Mouse (Mus musculus): ENCODE results near the gene Coq2. TPM values are rescaled to one million over a fixed set of nuclear protein-coding genes. Genes with fewer than 3 reads are reported as not detected.

Coq2 gene
- polyA plus RNA-seq, 1 experiment from 2014 or later = 49.6 TPM

GRCm38 (mm10) chr5:100651486-100651885 is 23.5 kb downstream of the Coq2 start:
- no peak for DNase-seq (ENCODE audit: low spot score)
- no peaks in the 10 kb centered on the region for H3K27me3 ChIP-seq (ENCODE audit: insufficient read depth, poor library complexity, severe bottlenecking)
- peaks cover 34% of the 10 kb centered on the region for H3K36me3 ChIP-seq
- peaks cover 6% of the 10 kb centered on the region; the same call in 1 of the 2 replicates for H3K4me1 ChIP-seq (replicated peaks)
- no peak overlapping the region for H3K4me3 ChIP-seq
- H3K27ac ChIP-seq = no peak overlapping the region
- no peaks in the 10 kb centered on the region for H3K9me3 ChIP-seq
- 85% methylated on average over 10 of the region's 10 CpGs for WGBS

- no peak for DNase-seq (ENCODE audit: low spot score)
- Histone ChIP-seq H3K27ac (no peak overlapping the region), H3K4me3 (no peak overlapping the region), H3K36me3 (peaks cover 28% of the 10 kb centered on the region), H3K9me3 (no peaks in the 10 kb centered on the region), H3K4me1 (replicated peaks) (peaks cover 6% of the 10 kb centered on the region; the same call in 1 of the 2 replicates), H3K27me3 (ENCODE audit: insufficient read depth, poor library complexity, severe bottlenecking) (no peaks in the 10 kb centered on the region)
- WGBS = 89% methylated on average over 7 of the region's 7 CpGs
Measured at GRCm38 (mm10) chr5:100650969-100651368, 24.0 kb downstream of the Coq2 start.

- peaks cover 6% of the 10 kb centered on the region; the same call in 1 of the 2 replicates for H3K4me1 ChIP-seq (replicated peaks)
- no peaks in the 10 kb centered on the region for H3K27me3 ChIP-seq (ENCODE audit: insufficient read depth, poor library complexity, severe bottlenecking)
- 52% methylated on average over 6 of the region's 6 CpGs for WGBS
- no peak overlapping the region for H3K4me3 ChIP-seq
- no peak for DNase-seq (ENCODE audit: low spot score)
- H3K36me3 ChIP-seq = peaks cover 4% of the 10 kb centered on the region; the same call in 1 of the 2 replicates
- no peak overlapping the region for H3K27ac ChIP-seq
- no peaks in the 10 kb centered on the region for H3K9me3 ChIP-seq
Measured at GRCm38 (mm10) chr5:100648546-100648945, 26.4 kb downstream of the Coq2 start.

GRCm38 (mm10) chr5:100648046-100648445 is 26.9 kb downstream of the Coq2 start:
- no peak for DNase-seq (ENCODE audit: low spot score)
- H3K27ac ChIP-seq = no peak overlapping the region

GRCm38 (mm10) chr5:100646558-100646957 is 28.4 kb downstream of the Coq2 start:
- H3K4me1 ChIP-seq (replicated peaks) = peaks cover 6% of the 10 kb centered on the region; the same call in 1 of the 2 replicates
- no peak overlapping the region for H3K4me3 ChIP-seq
- 87% methylated on average over 4 of the region's 4 CpGs for WGBS
- no peak for DNase-seq (ENCODE audit: low spot score)
- no peaks in the 10 kb centered on the region for H3K27me3 ChIP-seq (ENCODE audit: insufficient read depth, poor library complexity, severe bottlenecking)
- no peaks in the 10 kb centered on the region for H3K9me3 ChIP-seq
- H3K36me3 ChIP-seq = no peaks in the 10 kb centered on the region
- H3K27ac ChIP-seq = no peak overlapping the region

More at GRCm38 (mm10) chr5:100648046-100648445, 26.9 kb downstream of the Coq2 start:
- no peak overlapping the region for H3K4me3 ChIP-seq
- H3K9me3 ChIP-seq = no peaks in the 10 kb centered on the region
- no peaks in the 10 kb centered on the region for H3K27me3 ChIP-seq (ENCODE audit: insufficient read depth, poor library complexity, severe bottlenecking)
- H3K4me1 ChIP-seq (replicated peaks) = peaks cover 6% of the 10 kb centered on the region; the same call in 1 of the 2 replicates
- 71% methylated on average over 10 of the region's 10 CpGs for WGBS
- H3K36me3 ChIP-seq = no peaks in the 10 kb centered on the region

GRCm38 (mm10) chr5:100643991-100644535 is 30.9 kb downstream of the Coq2 start:
- Histone ChIP-seq H3K9me3 (no peaks in the 10 kb centered on the region), H3K4me3 (no peak overlapping the region), H3K27ac (no peak overlapping the region), H3K4me1 (replicated peaks) (peaks cover 6% of the 10 kb centered on the region; the same call in 1 of the 2 replicates), H3K36me3 (no peaks in the 10 kb centered on the region), H3K27me3 (ENCODE audit: insufficient read depth, poor library complexity, severe bottlenecking) (no peaks in the 10 kb centered on the region)
- WGBS = 79% methylated on average over 7 of the region's 7 CpGs
- no peak for DNase-seq (ENCODE audit: low spot score)

GRCm38 (mm10) chr5:100643253-100643990 is 31.5 kb downstream of the Coq2 start:
- peaks cover 2% of the 10 kb centered on the region; the same call in 1 of the 2 replicates for H3K4me1 ChIP-seq (replicated peaks)
- no peaks in the 10 kb centered on the region for H3K9me3 ChIP-seq
- no peak overlapping the region for H3K27ac ChIP-seq
- 87% methylated on average over 12 of the region's 12 CpGs for WGBS
- no peaks in the 10 kb centered on the region for H3K36me3 ChIP-seq
- no peaks in the 10 kb centered on the region for H3K27me3 ChIP-seq (ENCODE audit: insufficient read depth, poor library complexity, severe bottlenecking)
- no peak overlapping the region for H3K4me3 ChIP-seq
- DNase-seq (ENCODE audit: low spot score) = no peak

GRCm38 (mm10) chr5:100642316-100642715 is 32.6 kb downstream of the Coq2 start:
- no peak overlapping the region for H3K4me3 ChIP-seq
- no peak overlapping the region for H3K27ac ChIP-seq
- 88% methylated on average over 5 of the region's 5 CpGs for WGBS
- DNase-seq (ENCODE audit: low spot score) = no peak
- no peaks in the 10 kb centered on the region for H3K27me3 ChIP-seq (ENCODE audit: insufficient read depth, poor library complexity, severe bottlenecking)
- H3K9me3 ChIP-seq = no peaks in the 10 kb centered on the region
- H3K4me1 ChIP-seq (replicated peaks) = 0 out of 2 replicates have a peak, but pooled peaks cover 1% of the 10 kb centered on the region
- H3K36me3 ChIP-seq = no peaks in the 10 kb centered on the region

- H3K9me3 ChIP-seq = no peaks in the 10 kb centered on the region
- 80% methylated on average over 8 of the region's 8 CpGs for WGBS
- no peaks in the 10 kb centered on the region for H3K27me3 ChIP-seq (ENCODE audit: insufficient read depth, poor library complexity, severe bottlenecking)
- 0 out of 2 replicates have a peak, but pooled peaks cover 5% of the 10 kb centered on the region for H3K4me1 ChIP-seq (replicated peaks)
- no peak overlapping the region for H3K4me3 ChIP-seq
- H3K27ac ChIP-seq = no peak overlapping the region
- H3K36me3 ChIP-seq = no peaks in the 10 kb centered on the region
- no peak for DNase-seq (ENCODE audit: low spot score)
Measured at GRCm38 (mm10) chr5:100638483-100638882, 36.5 kb downstream of the Coq2 start.

- H3K4me3 ChIP-seq = no peak overlapping the region
- no peaks in the 10 kb centered on the region for H3K27me3 ChIP-seq (ENCODE audit: insufficient read depth, poor library complexity, severe bottlenecking)
- DNase-seq (ENCODE audit: low spot score) = no peak
- no peaks in the 10 kb centered on the region for H3K9me3 ChIP-seq
- H3K36me3 ChIP-seq = no peaks in the 10 kb centered on the region
- H3K4me1 ChIP-seq (replicated peaks) = 0 out of 2 replicates have a peak, but pooled peaks cover 8% of the 10 kb centered on the region
- H3K27ac ChIP-seq = no peak overlapping the region
- 76% methylated on average over 8 of the region's 8 CpGs for WGBS
Measured at GRCm38 (mm10) chr5:100636794-100637544, 38.0 kb downstream of the Coq2 start.

GRCm38 (mm10) chr5:100635908-100636307 is 39.0 kb downstream of the Coq2 start:
- Histone ChIP-seq H3K9me3 (no peaks in the 10 kb centered on the region), H3K4me1 (replicated peaks) (0 out of 2 replicates have a peak, but pooled peaks cover 8% of the 10 kb centered on the region), H3K4me3 (no peak overlapping the region), H3K36me3 (no peaks in the 10 kb centered on the region), H3K27me3 (ENCODE audit: insufficient read depth, poor library complexity, severe bottlenecking) (no peaks in the 10 kb centered on the region), H3K27ac (no peak overlapping the region)
- no peak for DNase-seq (ENCODE audit: low spot score)
- WGBS = 87% methylated on average over 4 of the region's 4 CpGs

GRCm38 (mm10) chr5:100634885-100635478 is 40.0 kb downstream of the Coq2 start:
- Histone ChIP-seq H3K4me3 (no peak overlapping the region), H3K4me1 (replicated peaks) (0 out of 2 replicates have a peak, but pooled peaks cover 8% of the 10 kb centered on the region), H3K27me3 (ENCODE audit: insufficient read depth, poor library complexity, severe bottlenecking) (no peaks in the 10 kb centered on the region), H3K36me3 (no peaks in the 10 kb centered on the region), H3K27ac (no peak overlapping the region), H3K9me3 (no peaks in the 10 kb centered on the region)
- DNase-seq (ENCODE audit: low spot score) = no peak
- WGBS = 87% methylated on average over 8 of the region's 8 CpGs

All from hindbrain, embryonic 10.5 days (tissue).